Mouse (Mus musculus) c-Kit-positive CD71-negative TER-119-negative erythroid progenitor cells, embryonic 14.5 days (primary cell): ENCODE results near the gene Coro1b.

Experiments
- DNase-seq: peaks from one replicate; pipeline ENCODE4 v3.0.0-alpha.2; 2013; ENCODE audit warnings: low read depth

The Coro1b gene

DNA sequence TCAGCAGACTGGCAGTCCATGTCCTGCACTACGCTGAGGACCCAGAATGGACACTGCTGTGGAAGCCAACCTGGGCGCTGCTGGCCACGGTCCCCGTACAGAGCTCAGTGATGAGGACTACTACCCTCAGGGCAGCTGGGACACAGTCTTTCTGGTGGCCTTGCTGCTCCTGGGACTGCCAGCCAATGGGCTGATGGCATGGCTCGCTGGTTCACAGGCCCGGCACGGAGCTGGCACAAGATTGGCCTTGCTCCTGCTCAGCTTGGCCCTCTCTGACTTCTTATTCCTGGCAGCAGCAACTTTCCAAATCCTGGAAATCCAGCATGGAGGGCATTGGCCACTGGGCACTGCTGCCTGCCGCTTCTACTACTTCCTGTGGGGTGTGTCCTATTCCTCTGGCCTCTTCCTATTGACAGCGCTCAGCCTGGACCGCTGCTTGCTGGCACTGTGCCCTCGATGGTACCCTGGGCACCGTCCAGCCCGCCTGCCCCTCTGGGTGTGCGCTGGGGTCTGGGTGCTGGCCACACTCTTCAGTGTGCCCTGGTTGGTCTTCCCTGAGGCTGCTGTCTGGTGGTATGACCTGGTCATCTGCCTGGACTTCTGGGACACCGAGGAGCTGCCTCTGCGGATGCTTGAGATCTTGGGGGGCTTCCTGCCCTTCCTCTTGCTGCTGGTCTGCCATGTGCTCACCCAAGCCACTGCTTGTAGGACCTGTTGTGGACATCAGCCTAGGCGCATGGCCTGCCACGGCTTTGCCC lies 5.8 kb upstream of the Coro1b start:
- DNase-seq, result no peak

DNA sequence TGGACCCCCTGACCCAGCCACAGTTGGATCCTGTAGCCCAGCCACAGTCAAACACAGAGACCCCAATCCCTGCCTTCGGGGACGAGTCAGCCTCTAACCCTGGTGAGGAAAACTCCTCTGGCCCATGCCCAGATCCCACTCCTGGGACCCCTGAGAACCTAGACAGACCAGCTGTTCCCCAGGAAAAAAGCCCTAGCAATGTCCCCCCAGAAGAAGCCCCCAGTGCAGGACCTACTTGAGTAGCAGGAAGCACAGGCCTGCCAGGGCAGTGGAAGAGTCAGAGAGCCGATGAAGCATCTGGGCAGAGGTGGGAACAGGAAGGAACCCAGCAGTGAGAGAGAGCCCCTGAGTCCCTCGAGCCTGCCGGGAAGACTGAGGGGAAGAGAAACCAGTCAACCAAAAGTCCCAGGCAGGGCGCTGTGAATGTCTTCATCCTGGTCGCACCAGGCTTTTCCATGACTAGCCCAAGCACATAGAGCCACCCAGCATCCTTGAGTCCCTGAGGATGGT lies 4.6 kb upstream of the Coro1b start, which contains the start of gene Cabp4:
Gene Cabp4 (minus strand): TSS at position 275 of the 510 bp plus-strand sequence.
- DNase-seq, result no peak

DNA sequence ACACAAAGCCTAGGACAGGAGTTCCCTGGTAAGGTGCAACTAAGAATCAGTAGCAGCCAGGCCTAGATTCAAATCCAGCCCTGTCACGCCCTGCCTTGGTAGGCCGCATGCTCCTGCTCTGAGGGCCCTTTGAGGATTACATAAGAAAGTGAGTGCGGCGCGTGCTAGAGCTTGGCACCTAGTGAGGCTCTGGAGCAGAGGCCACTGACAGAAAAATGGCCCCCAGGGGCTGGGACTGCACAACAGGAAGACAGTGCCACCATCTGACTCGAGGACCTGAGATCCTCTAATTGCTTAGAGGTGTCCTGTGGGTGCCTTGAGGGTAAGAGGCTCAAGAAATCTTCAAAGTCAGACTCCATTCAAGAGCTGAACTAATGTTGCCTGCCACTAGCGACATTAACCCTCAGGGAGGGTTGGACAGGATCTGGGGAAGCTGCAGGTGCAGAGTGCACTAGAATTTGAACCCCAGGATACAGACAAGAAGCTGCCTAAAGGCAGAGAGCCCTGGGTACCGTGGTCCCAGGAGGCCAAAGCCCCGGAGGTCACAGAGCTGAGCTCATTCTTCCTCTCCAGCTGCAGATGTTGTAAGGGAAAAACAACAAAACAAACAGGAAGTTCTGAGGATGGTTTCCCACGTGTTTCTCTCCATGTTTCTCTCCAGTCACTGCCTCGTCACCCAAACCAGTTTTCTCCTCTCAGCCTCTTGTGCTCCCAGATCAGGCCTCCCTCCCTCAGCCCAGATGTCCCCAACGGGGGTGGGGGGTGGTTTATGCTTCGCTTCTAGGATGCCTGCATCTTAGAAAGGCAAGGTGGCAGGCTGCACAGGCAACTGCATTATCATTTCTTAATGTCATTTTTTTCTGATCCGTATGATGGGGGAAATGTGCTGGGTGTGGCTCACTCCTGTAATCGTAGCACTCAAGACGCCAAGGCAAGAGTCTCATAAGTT lies 3.6 kb upstream of the Coro1b start:
- no peak for DNase-seq

DNA sequence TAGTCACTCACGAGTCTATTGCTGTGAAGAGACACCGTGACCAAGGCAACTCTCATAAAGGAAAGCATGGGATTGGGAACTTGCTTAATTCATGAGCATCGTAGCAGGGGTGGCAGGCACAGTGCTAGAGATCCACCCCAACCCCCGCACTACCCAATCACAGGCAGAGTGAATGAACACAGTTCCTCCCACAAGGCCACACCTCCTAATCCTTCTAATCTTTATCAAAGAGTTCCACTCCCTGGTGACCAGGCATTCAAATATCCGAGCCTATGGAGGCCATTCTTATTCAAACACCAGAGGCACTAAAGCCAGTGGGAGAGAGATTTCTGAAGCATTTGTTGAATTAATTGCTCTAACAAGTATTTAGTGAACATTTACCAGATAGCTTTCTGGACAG lies 2.5 kb upstream of the Coro1b start:
- DNase-seq, result no peak

DNA sequence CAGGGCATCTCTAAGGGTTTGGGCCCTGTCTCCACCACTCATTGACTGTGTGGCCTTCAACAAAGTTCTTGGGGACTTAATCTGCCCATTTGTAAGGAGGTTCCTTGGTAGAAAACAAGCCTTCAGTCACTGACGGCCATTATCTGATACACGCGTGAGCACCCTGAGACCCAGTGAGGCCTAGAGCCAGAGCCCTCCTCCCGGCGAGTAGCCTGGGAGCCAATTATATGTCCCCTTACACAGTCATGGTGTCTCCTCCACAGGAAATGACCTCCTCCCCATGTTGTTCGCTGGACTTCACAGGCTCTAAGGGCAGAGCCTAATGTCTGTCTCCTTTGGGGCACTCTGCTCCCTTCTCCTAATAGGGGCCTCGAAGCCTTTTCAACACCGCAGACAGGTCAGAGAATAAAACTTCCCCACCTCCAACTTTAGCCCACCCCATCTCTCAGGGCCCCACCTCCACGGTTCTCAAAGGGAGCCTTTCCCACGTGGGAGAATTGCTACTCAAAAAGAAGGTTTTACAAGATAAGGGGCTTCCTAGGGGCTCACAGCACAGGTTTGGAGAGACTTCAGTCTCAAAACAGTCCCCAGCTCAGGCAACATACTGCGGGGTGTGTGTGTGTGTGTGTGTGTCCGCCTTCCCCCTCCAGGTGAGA lies 1.9 kb upstream of the Coro1b start:
- no peak for DNase-seq

DNA sequence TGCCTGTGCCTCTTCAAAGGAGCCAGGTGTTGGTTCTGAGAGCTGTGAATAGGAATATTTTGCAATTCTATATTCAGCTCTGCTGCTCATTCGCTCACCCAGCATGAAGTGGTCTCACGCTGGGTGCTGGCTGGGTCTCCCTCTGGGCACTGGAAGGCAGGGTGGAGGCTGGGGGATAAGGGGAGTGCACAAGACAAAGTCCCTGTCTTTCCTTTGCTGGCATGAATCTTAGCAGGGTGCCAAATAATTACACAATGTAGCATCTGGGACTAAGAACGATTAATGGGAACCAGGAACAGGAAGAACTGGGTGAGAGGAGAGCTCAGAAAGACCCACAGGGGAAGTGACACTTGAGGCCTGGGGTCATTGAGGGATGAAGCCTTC lies 1.4 kb upstream of the Coro1b start:
- no peak for DNase-seq

DNA sequence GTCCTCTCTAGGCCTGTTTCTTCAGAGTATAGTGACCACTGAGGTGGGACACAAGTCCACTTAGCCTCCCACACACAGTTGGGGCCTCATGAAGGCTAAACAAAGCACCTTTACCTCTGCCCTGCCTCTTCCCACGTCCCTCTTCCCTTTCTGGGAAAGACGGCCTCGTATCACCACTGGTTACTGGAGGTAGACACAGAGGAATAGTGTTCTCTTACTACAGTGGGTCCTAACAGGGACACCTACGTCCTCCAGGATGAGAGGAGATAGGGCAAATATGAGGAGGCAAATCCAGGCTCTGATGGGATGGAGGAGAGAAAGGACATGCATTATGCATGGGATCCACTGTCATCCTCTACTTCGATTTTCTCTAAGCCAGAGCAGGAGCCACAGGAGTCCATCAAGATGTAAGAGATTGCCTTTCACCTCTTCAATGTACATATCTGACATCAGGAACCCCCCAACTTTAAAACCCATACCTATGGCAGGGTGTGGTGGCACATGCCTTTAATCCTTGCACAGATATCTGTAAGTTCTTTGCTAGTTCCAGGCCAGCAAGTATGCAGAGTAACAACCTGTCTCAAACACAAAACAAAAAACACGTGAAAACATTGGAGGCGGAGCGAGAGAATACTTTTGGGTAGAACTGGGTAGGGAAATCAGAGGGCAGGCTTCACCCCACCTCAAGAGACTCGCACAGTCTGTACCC lies 483 bp upstream of the Coro1b start:
- DNase-seq, result no peak

DNA sequence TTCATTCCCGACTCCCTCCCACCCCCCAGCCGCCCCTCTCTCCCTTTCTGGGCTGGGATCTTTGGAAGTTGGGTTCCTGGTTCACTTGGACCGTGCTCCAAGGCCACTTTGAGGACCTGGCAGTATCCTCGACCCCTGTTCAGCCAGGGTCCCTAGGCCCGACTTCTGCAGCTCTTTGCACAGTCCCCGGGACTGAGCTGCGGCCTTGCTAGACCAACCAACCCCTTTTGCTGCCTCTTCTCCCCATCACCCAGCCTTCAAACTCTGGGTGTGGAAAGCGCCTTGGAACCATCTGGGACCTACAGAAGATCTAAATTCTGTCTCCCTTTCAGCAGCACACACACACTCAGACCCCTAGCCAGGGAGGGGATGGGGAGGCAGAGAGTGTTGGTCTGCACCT lies 400 bp downstream of the Coro1b start:
- no peak for DNase-seq

DNA sequence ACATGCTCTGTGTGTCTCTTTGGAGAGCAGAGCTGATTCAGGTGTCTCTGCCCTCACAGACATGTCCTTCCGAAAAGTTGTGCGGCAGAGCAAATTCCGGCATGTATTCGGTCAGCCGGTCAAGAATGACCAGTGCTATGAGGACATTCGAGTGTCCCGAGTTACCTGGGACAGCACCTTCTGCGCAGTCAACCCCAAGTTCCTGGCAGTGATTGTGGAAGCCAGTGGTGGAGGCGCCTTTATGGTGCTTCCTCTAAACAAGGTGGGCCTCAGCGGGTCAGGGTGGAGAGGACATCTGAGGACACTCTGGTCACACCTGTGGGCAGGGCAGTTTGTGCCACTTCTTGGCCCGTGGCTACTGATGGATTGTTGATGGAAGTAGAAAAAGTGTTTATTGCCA lies 864 bp downstream of the Coro1b start:
- no peak for DNase-seq

DNA sequence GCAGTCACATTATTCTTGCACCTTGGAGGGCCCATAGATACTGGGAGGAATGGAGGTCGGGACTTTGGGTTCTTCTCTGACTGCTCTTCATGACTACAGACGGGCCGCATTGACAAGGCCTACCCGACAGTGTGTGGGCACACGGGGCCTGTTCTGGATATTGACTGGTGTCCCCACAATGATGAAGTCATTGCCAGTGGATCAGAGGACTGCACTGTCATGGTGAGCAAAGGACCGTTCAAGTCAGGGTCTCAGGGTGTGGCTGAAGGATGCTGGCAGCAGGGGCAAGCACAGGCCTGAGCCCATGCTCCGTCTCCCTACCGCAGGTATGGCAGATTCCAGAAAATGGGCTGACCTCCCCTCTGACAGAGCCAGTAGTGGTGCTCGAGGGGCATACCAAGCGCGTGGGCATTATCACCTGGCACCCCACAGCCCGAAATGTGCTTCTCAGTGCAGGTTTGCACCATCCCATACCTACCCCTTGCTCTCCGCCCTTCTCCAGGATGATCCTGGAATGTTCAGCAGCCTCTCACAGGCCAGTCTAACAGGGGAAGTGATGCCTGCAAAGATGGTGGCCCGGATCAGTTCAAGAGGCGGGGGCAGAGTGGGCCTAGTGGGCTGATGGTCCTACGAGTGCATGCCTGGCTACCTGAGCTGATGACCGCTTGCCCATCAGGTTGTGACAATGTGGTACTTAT lies 1.5 kb downstream of the Coro1b start:
- DNase-seq, result no peak

DNA sequence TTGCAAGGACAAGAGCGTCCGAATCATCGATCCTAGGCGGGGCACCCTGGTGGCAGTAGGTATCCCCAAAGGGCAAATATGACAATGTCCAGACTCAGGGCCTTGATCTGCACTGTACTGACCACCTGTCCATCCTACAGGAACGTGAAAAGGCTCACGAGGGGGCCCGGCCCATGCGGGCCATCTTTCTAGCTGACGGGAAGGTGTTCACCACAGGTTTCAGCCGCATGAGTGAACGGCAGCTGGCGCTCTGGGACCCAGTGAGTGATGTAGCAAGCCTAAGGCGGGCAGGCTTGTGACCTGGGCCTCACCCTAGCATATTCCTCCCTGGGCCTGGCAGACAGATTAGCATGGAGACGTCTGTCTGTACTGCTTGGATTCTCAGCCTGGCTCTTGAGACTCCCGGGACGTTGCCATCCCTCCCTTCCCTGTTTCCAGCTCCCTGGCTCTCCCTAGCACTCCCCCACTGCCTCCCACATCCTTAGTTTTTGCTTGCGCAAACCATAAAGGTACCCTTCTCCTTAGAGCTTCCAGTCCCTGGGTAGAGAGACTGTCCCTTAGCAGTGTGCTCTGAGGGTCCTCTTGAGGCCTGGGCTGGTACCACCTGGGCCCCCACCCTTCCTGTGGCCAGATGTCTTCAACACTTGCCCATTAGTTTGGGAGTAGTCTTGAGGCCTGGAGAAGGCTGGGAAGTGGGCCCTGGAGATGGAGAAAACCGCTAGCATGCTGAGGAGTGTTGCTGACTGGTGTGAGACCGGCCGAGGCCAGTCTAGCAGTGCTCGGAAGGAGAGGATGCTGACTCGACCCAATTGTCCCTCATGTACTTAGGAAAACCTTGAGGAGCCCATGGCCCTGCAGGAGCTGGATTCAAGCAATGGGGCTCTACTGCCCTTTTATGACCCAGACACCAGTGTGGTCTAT lies 2.4 kb downstream of the Coro1b start:
- no peak for DNase-seq

DNA sequence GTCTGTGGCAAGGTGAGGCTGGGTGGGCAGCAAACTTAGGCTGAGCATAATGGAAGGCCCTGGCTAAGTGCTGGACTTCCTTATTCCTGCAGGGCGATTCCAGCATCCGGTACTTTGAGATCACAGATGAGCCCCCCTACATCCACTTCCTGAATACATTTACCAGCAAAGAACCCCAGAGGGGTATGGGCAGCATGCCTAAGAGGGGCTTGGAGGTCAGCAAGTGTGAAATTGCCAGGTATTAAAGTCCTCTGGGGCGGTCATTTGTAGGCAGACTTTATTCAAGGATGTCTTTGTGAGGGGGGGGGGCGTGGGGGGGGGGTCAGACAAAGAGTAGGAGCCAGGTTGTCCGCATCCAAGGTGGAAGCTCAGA lies 3.1 kb downstream of the Coro1b start:
- no peak for DNase-seq

DNA sequence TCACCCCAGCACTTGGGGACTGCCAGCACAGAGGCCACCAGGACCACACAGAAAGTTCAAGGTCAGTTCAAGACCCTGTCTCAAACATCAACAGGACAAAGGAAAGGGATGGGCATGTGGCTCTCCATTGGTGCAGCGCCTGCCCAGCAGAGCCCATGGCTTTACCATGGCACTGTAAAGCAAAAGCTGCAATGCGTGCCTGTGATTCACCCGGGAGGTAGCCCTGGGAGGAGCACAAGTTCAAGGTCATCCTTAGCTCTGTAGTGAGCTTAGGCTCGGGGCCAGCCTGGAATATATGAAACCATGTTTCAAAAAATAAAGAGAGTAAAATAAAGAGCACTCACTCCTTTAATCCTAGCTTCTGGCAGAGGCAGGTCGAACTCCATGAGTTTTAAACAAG lies 3.5 kb downstream of the Coro1b start:
- no peak for DNase-seq

DNA sequence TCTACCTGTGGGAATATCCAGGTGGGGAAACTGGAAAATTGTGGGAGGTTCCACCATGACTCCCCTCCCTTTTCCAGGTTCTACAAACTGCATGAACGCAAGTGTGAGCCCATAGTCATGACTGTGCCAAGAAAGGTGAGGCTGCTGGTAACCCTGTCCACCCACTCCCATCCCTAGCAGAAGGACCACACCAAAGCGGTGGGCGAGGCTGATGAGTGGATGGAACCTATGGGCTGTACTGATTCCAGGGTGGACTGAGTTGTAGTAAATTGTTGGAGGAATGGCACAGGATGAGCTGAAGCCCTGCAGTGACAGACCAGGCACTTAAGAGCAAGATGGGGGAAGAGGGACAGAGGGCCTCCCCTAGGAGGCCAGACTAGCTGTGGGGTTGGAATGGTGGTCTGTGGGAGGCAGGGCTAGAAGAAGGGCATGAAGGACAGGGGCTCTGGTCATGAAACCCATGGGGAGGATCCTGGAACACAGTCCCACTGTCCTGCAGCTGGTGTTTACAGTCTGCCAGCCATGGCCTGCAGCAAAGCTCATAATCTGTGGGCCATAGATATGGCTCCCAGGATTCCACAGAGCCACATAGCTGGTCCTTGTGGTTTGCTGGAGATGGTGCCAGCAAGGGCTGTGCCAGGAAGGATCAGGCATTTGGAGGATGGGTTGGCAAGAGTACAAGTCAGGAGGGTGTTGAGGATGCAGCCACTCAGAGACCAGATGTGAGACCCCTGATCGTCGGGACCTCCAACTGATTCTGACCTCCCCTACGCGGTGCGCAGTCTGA lies 4.2 kb downstream of the Coro1b start:
- DNase-seq, result no peak

DNA sequence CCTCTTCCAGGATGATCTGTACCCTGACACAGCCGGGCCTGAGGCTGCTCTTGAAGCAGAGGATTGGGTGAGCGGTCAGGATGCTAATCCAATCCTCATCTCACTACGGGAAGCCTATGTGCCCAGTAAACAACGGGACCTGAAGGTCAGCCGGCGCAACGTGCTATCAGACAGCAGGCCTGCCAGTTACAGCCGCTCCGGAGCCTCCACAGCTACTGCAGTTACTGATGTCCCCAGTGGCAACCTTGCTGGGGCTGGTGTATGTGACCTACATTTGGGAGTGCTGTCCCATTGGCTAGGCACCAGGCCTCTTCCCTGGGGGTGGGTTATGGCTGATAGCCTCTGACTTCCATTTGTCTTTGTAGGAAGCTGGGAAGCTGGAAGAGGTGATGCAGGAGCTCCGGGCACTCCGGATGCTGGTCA lies 4.8 kb downstream of the Coro1b start, which contains the start of gene Ptprcap:
Gene Ptprcap (plus strand): TSS at position 373 of the 423 bp plus-strand sequence.
- no peak for DNase-seq

DNA sequence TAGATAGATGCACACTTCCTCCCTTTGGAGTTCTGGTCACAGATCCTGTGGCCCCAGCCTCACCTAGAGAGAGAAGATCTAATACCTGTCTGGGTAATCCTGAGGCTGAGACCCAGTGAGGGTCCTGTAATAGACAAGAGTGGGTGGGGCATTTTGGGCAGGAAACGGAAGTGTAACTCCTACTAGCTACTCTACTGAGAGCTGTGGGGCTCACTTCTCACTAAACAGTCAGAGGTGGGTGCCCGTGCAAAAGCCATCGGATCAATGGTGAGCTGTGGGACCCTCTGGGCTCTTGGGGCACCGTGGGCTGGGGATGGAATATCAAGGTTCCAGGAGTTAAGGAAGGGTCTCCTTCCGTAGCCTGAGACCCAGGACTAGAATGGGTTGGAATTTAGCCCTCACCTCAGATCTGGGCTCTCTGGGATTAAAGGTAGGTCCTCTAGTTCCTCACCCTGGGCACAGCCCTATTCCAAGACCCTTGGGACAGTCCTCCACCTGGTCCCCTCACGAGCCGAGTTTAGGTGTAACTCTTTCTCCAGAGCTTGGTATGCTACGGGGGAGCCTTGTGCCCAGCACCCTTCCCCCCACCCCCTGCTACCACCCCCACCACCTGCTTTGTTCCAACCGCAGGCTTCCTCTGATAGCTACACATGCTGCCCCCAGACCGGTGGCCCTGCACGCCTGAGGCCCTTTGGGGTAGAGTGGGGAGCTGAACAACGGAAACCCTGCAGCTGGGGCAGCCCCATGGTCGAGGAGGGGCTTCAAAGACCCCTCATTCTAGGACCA lies 6.2 kb downstream of the Coro1b start:
- no peak for DNase-seq

DNA sequence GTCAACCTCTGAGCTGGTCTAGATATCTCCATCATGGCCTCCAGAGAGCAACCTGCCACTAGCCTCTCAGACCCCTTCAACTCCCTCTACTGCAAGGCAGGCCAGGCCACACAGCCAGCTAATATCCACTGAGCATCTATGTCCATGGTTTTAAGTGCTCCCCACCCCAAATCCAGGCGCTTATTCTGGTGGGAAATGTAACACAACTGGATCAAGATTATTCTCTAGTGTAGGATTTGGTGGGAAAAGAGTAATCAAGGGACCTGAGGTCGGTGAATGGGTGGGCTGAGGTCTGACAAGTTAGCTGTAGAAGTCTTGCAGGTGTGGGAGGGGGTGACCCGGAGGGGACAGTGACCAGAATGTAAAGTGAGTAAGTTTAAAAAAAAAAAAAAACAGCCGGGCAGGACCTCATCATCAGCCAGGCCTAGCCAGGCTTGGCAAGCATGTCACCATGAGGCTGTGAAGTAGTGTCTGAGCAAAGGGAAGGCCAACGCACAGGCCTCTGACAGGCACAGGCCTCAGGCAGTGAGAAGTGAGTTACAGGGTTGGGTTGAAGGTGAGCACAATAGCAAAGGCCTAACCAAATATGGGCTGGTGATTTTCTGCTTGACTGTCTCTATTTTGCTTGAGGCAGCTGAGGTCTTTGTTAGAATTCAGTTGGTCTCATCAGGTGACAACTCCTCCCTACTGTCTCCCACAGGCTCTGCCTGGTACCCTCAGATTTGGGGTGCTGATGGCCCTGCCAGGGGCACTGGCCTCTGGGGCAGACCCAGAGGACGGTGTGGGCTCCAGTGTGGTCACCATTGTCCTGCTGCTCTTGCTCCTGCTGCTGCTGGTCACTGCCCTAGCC lies 7.0 kb downstream of the Coro1b start:
- DNase-seq, result no peak
